Mouse (Mus musculus) brain, embryonic 14.5 days (tissue): ENCODE results near the gene Sept8.

Experiments used
- CTCF ChIP-seq: fragments of 200-500 bp; IDR thresholded peaks from 2 replicates; pipeline ENCODE4 v1.5.1; 2012; ENCODE audit warnings: inconsistent platforms, mild to moderate bottlenecking, moderate library complexity, borderline replicate concordance; ENCODE audit not compliant: insufficient read depth, insufficient read length; ENCODE audit errors: extremely low read depth
- POLR2A ChIP-seq: fragments of 200-500 bp; IDR thresholded peaks from 2 replicates; pipeline ENCODE4 v1.6.1; 2012; ENCODE audit warnings: mild to moderate bottlenecking, inconsistent platforms, borderline replicate concordance; ENCODE audit not compliant: poor library complexity, insufficient read depth, insufficient read length, severe bottlenecking; ENCODE audit errors: extremely low read depth

GRCm38 (mm10) chr11:53507098-53507805 is 11.8 kb upstream of the Sept8 start:
- TF ChIP-seq CTCF (no peak), POLR2A (no peak)
